Mouse (Mus musculus) ES-E14 (cell line): ENCODE results near the gene Nipal1. TPM values are rescaled to one million over a fixed set of nuclear protein-coding genes. Genes with fewer than 3 reads are reported as not detected.

ENCODE experiments used
- DNase-seq: peaks from one replicate; pipeline ENCODE4 v3.0.0-alpha.2; 2013; ENCODE audit warnings: low read depth, low spot score
- H3K27ac ChIP-seq: 2 replicates; pipeline ENCODE4 v1.5.1; 2012; ENCODE audit warnings: low read depth, mild to moderate bottlenecking, low read length, moderate library complexity, mixed read lengths; ENCODE audit not compliant: poor library complexity, insufficient read depth, severe bottlenecking
- H3K36me3 ChIP-seq: 2 replicates; pipeline ENCODE4 v1.6.1; 2012; ENCODE audit warnings: mild to moderate bottlenecking, low read length, moderate library complexity, mixed read lengths; ENCODE audit not compliant: control insufficient read depth, poor library complexity, insufficient read depth, severe bottlenecking
- H3K4me1 ChIP-seq, 2 experiments: fragments of 150-350 bp in 1 of 2; sonication (generic) in 1 of 2; 2 replicates each; pipeline ENCODE4 v1.6.1; 2012; ENCODE audit warnings: low read length in 2 of 2, mild to moderate bottlenecking in 1 of 2, mixed read lengths in 1 of 2; ENCODE audit not compliant: control insufficient read depth in 2 of 2, insufficient read depth in 2 of 2, poor library complexity in 1 of 2
- H3K4me3 ChIP-seq, 2 experiments: fragments of 150-350 bp in 1 of 2; sonication (generic) in 1 of 2; 2 replicates each; pipeline ENCODE4 v1.5.1; 2012; ENCODE audit warnings: low read length in 2 of 2, low read depth in 1 of 2, mild to moderate bottlenecking in 1 of 2, mixed read lengths in 1 of 2; ENCODE audit not compliant: insufficient read depth in 1 of 2, poor library complexity in 1 of 2, severe bottlenecking in 1 of 2
- H3K9ac ChIP-seq: 2 replicates; pipeline ENCODE4 v1.6.1; 2012; ENCODE audit warnings: low read depth, mild to moderate bottlenecking, low read length, mixed read lengths; ENCODE audit not compliant: poor library complexity, insufficient read depth, severe bottlenecking
- H3K9me3 ChIP-seq: fragments of 150-350 bp; sonication (generic); 2 replicates; pipeline ENCODE4 v1.6.1; 2012; ENCODE audit warnings: low read depth, mild to moderate bottlenecking, low read length; ENCODE audit not compliant: control insufficient read depth, insufficient read depth
- CHD2 ChIP-seq: IDR thresholded peaks from 2 replicates; pipeline ENCODE4 v1.6.1; 2014; ENCODE audit warnings: mild to moderate bottlenecking, low read depth, low read length, inconsistent platforms
- HCFC1 ChIP-seq: IDR thresholded peaks from 2 replicates; pipeline ENCODE4 v1.6.1; 2012; ENCODE audit warnings: low read length, inconsistent platforms, borderline replicate concordance; ENCODE audit not compliant: insufficient read depth
- MAFK ChIP-seq: IDR thresholded peaks from 2 replicates; pipeline ENCODE4 v1.6.1; 2014; ENCODE audit warnings: mild to moderate bottlenecking, low read depth, low read length, inconsistent platforms; ENCODE audit not compliant: insufficient read depth
- ZC3H11A ChIP-seq: IDR thresholded peaks from 2 replicates; pipeline ENCODE4 v1.6.1; 2012; ENCODE audit warnings: low read depth, mild to moderate bottlenecking, inconsistent platforms, low read length, borderline replicate concordance
- ZNF384 ChIP-seq: IDR thresholded peaks from 2 replicates; pipeline ENCODE4 v1.6.1; 2012; ENCODE audit warnings: low read depth, low read length, inconsistent platforms
- in situ Hi-C, 2 experiments: fragments of 600-800 bp; cut with MboI; formaldehyde crosslinking; loops; one replicate each; pipeline ENCODE4 v1.15.1; 2025; ENCODE audit warnings: low sequenced_read_pairs in 2 of 2, inconsistent platforms in 1 of 2; ENCODE audit not compliant: unreplicated experiment in 2 of 2
- total RNA-seq: library from RNA; depleted of rRNA; stranded (reverse); fragments of 300-350 nt; gene quantifications from 2 replicates; pipeline ENCODE4 v1.2.3, GENCODE M21; 2012

Gene Nipal1
- total RNA-seq, 1 experiment: 0.22 TPM

- in situ Hi-C loops: no loop called here
- no peak overlapping the region for H3K4me3 ChIP-seq
- no peaks in the 10 kb centered on the region for H3K9me3 ChIP-seq
- H3K36me3 ChIP-seq: no peaks in the 10 kb centered on the region
- TF ChIP-seq MAFK (no peak), ZNF384 (no peak), ZC3H11A (no peak), HCFC1 (no peak), CHD2 (no peak)
- no peak for DNase-seq
- no peaks in the 10 kb centered on the region for H3K4me1 ChIP-seq
- no peak overlapping the region for H3K27ac ChIP-seq
- H3K9ac ChIP-seq: no peak overlapping the region
These were observed 18.8 kb downstream of the Nipal1 start for GRCm38 (mm10) chr5:72666428-72666827.

- H3K9ac ChIP-seq: no peak overlapping the region
- no peaks in the 10 kb centered on the region for H3K36me3 ChIP-seq
- H3K27ac ChIP-seq: no peak overlapping the region
- DNase-seq: no peak
- H3K4me3 ChIP-seq: no peak overlapping the region
- in situ Hi-C loops: no loop called here
- H3K4me1 ChIP-seq: no peaks in the 10 kb centered on the region
- H3K9me3 ChIP-seq: no peaks in the 10 kb centered on the region
- no peak for TF ChIP-seq ZC3H11A
- TF ChIP-seq HCFC1: no peak
- TF ChIP-seq CHD2: no peak
- TF ChIP-seq MAFK: no peak
- TF ChIP-seq ZNF384: no peak
These were observed 20.8 kb downstream of the Nipal1 start for GRCm38 (mm10) chr5:72668351-72668750.

- Histone ChIP-seq H3K4me3 (no peak overlapping the region), H3K4me1 (no peaks in the 10 kb centered on the region), H3K9ac (no peak overlapping the region), H3K27ac (no peak overlapping the region), H3K9me3 (no peaks in the 10 kb centered on the region), H3K36me3 (no peaks in the 10 kb centered on the region)
- TF ChIP-seq ZNF384 (no peak), CHD2 (no peak), HCFC1 (no peak), ZC3H11A (no peak), MAFK (no peak)
- no peak for DNase-seq
- in situ Hi-C loops: no loop called here
These were observed 23.6 kb downstream of the Nipal1 start for GRCm38 (mm10) chr5:72671017-72671699.

- Histone ChIP-seq H3K36me3 (no peaks in the 10 kb centered on the region), H3K27ac (no peak overlapping the region), H3K4me3 (no peak overlapping the region), H3K9ac (no peak overlapping the region), H3K9me3 (no peaks in the 10 kb centered on the region), H3K4me1 (no peaks in the 10 kb centered on the region)
- no peak for DNase-seq
- TF ChIP-seq MAFK (no peak), ZNF384 (no peak), CHD2 (no peak), ZC3H11A (no peak), HCFC1 (no peak)
- in situ Hi-C loops: no loop called here
These were observed 27.5 kb downstream of the Nipal1 start for GRCm38 (mm10) chr5:72674994-72675542.
